Mouse (Mus musculus): ENCODE data around the gene Ttc23.

Gene Ttc23

DNA sequence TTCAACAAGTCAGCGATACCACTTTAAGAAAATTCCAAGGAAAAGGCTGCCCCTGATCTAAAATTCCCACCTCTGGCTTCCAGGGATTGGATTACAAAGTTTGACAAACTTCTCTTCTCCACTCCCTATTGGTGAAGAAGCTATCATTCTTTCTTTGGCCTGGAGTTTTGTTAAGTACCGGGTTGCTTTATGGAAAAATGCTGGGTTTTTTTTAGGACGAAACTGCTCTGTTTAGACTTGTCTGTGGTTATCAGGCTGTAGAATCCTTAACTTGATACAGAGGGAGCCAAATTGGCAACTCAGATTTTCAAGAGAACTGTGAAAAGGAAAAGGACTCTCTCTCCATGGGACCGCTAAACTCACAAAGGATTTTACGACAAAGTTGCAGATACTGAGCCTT is at the start of gene Ttc23:
Ttc23 (plus strand) TSS at position 134 of the 400 bp plus-strand sequence.
- peak; percentile 63 for DNase-seq

DNA sequence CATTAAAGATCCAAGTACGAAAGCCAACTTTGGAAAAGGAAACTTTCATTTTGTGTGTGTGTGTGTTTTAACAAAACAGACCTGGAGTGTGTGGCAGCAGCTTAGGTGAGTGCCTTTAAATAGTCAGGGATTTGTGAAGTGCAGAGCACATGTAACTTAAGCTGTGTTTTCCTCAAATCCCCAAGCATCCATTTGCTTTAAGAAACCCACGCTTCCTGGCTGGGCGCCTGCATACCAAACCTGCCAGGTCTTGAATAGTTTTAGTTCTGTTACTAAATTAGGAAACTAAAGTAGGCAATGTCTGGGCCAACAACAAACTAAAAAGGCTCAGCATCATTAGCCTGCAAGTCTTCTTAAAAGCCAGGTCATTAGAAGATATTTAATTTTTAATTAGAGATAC is 49.2 kb upstream of the Ttc23 start:
- peak; percentile 26 for DNase-seq

DNA sequence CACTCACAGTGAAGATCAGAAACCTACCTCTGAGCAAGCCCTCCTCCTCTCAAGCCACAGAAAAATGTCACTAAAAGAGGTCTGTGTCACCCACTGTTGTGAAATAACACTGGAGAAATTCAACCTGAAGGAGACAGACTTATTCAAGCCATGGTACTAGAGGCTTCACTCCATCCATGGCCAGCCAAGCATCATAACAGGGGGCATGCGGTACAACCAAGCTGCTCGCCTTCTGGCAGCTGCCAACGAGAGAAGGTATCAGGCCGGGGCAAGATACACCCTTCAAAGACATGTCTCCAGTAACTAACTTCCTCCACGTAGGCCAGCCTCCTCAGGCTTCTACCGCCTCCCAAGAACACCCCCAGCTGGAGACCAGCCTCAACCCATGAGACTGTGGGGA is 42.1 kb upstream of the Ttc23 start:
- DNase-seq, result no peak

- no peak for DNase-seq
Observed at GRCm38 (mm10) chr7:67606250-67606649, 41.0 kb upstream of the Ttc23 start.

GRCm38 (mm10) chr7:67607669-67608347 is 39.4 kb upstream of the Ttc23 start:
- peak; percentile 69 for DNase-seq

DNA sequence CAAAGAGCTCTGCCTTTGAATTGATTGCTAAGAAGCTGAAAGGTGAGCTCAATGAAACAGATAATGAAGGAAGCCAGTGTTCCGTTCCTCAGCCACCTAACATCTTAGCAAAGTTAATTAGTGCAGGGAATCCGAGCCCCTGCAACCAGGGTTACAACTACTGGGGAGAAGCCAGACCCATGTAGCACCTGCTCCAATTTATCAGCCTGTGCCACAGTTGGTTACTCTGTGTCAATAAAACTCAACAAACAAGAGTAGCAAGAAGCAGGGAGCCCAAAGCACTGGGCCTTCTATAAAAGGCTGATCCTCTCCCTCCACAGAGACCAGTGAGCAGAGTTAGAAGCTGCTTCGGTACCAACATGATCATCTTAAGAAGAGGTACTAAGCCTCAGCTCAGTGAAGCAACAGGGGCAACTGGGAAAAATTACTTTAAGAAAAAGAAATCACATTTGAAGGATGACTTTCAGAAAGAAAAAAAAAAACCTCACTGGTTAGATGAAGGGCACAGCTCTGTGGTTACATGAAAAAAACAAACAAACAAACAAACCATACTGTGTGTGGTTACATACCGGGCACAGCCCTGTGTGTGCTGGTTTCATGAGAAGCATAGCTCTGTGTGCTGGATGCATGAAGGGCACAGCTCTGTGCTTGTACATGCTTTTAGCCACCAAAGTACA is 38.7 kb upstream of the Ttc23 start:
- no peak for DNase-seq

GRCm38 (mm10) chr7:67613795-67614463 is 33.3 kb upstream of the Ttc23 start:
- DNase-seq, result peak; percentile 23

GRCm38 (mm10) chr7:67614464-67614861 is 32.7 kb upstream of the Ttc23 start:
- DNase-seq, result no peak

- DNase-seq, result no peak
Observed at GRCm38 (mm10) chr7:67616890-67617289, 30.3 kb upstream of the Ttc23 start.

GRCm38 (mm10) chr7:67617646-67618045 is 29.6 kb upstream of the Ttc23 start:
- DNase-seq, result no peak

DNA sequence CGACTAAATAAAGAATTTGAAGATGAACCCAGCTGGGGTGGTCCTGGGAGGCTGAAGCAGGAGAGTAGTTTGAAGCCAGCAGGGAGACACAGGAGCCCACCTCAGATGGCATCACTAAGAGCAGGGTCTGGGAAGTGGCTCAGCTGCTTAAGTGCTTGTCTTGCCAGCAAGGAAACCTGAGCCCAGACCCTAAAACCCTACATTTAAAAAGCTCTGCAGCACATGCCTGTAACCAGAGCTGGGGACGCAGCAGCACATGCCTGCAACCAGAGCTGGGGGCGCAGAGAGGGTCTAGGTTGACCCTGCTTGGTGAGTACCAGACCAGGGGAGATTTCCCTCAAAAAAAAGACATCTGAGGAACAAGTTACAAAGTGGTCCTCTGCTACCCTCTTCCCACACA is 28.9 kb upstream of the Ttc23 start:
- DNase-seq, result no peak

DNA sequence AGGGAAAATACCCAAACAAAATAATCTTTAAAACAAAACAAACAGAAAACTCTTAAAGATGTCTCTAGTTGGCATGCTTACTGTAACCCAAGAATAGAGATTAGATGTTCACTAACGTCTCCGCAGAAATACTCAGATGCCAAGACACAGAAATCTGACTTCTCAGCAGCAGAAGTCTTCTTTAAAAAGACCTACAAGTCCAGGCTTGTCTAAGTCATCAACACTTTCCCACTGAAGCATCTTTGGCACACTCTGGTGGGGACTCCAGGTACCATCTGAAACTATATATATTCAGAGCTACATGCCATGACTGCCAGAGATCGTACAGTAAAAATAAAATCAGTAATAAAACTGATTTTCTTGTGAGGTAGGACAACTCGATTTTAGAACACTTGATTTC is 27.4 kb upstream of the Ttc23 start:
- no peak for DNase-seq

DNA sequence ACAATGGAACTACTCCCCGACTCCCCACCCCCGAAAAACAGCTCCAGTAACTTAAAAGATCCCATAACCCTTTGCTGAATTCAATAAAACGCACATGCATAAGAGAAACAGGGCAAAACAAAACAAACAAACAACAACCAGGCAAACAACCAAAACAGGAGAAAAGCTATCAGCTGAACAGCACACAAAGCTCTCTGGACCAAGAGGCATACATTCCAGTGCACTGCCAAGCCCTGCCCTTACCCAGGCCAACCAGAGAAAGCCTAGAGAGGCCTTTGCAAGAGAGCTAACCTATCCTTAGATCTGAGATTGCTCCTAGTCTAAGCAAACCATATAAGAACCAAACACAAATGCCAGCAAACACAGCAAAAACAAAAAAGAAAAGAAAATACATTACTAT is 25.1 kb upstream of the Ttc23 start:
- DNase-seq, result no peak

DNA sequence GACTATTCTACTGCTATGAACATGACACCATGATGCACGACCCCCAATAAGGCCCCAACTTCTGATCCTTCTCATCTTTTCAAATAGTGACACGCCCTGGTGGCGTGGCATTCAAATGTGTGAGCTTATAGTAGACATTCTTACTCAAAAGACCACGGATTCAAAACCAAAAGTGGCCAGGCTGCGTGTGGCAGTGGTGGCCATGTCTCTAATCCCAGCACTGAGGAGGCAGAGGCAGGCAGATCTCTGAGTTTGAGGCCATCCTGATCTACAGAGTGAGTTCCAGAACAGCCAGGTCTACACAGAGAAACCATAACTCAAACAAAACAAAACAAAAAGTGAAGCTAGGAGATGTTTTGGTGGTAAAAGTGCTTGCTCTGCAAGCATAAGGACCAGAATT is 20.5 kb upstream of the Ttc23 start:
- no peak for DNase-seq

DNA sequence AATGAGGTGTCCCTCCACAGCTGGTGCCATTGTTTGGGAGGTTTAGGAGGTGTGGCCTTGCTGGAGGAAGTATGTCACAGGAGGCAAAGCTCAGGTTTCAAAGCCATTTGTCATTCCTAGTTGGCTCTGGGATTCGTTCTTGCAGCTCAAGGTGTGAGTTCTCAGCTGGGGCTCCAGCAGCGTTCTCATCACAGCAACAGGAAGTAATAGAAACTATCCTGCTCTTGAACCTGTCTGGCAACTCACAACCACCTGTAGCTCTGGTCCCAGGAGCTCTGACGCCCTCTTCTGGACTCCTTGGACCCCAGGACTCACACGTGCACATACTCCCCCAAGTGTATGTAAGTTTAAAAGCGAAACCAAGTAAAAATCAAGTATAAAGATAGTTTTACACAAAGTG is 17.5 kb upstream of the Ttc23 start:
- DNase-seq, result no peak

- DNase-seq, result peak; percentile 85
Observed at GRCm38 (mm10) chr7:67630817-67631216, 16.4 kb upstream of the Ttc23 start.

DNA sequence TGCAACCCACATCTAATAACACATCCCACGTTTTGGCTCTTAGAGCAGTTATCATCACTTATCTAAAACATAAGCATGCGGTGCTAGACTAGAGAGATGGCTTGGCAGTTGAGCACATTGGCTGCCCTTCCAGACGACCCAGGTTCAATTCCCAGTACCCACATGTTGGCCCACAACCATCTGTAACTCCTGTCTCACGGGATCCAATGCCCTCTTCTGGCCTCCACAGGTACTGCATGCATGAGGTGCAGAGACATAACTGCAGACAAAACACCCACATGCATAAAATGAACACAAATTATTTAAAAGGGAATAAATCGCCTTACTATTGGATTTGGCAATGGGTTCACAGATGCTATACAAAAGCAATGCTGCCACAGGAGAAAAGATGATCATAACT is 14.8 kb upstream of the Ttc23 start:
- no peak for DNase-seq

DNA sequence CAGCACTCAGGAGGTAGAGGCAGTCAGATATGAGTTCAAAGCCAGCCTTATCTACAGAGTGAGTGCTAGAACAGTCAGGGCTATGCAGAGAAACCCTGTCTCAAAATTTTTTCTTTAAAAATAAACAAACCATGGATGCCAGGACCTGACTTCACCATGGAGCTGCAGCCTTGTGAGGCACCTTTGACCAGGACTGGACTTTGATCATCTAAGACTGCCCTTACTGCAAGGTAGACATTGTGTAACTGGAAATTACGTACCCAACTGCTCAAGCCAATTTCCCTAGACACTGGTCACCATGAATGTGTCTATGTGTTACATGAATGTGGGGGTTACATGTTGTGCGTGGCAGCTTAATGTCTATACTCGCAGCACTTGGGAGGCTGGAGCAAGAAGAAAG is 13.0 kb upstream of the Ttc23 start:
- no peak for DNase-seq

DNA sequence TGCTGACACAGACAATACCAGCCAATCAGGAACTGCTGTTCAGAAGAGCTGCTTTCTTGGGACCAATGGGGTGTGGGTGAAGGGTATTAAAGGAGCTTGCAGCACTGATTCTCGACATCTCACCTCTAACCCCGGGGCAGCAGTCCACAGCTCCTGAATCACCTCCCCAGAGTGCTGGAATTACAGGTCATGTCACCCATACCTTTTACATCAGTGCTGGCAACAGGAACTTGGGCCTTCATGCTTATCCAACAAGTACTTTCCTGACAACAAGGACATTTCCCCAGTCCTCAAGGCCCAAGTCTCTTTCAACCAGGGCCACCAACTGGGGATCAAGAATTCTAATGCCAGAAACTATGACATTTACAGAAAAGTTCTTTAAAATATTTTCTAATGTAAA is 11.0 kb upstream of the Ttc23 start:
- DNase-seq, result no peak

- peak; percentile 41 for DNase-seq
Observed at GRCm38 (mm10) chr7:67639006-67639405, 8.2 kb upstream of the Ttc23 start.

- no peak for DNase-seq
Observed at GRCm38 (mm10) chr7:67642955-67643354, 4.3 kb upstream of the Ttc23 start.

DNA sequence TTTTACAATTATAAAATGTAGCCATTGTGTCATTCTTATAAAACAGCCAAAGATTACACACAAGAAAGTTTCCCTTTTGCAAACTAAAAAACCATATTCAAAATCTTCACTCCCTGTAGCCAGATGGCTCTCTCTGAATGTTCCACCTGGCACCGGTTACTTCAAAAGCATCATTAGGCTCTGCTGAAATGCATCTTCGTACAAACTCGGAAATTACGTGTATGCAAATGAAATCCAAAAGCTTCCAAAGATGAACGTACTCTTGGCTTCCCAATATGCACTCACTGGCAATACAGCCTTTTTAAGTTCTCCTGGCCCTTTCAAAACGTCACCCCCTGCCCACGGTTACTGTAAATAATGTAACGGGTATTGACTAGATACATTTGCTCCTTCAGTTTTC is 2.9 kb upstream of the Ttc23 start:
- no peak for DNase-seq

DNA sequence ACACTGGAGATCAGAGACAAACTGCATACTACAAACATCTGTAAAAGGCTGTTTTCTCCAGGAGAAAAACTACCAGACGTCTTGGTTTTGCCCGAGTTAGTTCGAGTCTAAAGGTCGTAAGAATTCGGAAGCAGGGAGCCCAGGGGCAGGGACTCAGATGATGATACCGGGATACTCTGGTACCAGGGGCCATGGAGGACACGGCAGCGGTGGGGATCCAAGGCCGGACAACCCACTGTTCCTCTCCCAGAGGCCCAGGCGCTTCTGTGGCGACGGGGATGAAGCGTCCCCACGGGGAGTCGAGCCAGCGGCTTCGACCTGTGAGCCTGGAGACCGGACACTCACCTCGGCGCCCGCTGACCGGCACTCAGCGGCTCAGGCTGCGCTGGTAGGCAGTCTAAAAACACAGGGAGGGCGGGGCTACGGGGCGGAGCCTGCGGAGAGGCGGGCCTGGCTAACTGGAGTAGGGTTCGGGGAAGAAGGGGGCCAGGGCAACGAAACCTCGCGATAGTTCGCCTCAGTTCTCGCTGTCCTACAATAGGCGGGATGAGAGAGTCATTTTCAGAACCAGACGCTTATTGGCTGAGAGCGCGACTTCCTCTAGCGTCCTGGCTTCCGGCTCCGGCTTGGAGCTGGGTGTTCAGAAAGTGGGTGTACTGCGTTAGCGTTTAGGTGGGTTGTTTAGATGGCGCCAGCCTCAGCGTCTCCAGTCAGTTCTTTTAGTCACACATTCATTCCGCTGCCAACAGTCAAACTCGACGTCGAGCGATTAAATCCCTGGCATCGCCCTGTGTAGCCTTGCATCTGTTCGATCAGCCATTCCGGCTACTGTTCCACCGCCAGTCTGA is 2.2 kb upstream of the Ttc23 start, which contains the start of gene Lrrc28:
Lrrc28 (minus strand) TSS at position 436 of the 848 bp plus-strand sequence.
- DNase-seq, result peak; percentile 100
